In the genomic region with DNA sequence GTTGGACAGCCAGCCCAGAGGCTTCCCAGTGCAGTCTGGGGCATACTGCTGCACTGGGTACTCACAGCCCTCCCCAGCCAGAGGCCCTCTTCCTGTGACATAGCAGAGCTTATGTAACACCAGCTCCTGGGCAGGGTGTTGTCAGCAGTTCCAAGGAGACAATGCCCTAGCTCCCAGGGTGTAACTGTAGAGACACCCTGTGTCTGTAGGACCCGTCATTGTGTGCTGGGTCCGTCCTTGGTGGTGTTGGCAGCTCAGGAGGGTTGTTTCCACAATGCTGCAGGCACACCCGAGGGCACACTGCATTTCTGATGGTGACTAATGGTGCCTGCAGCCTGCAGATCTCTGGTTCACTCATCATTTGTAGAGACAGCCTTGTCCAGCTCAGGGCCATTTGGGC, we compare ENCODE assay signal across 8 mouse cellular contexts. TPM values are rescaled to one million over a fixed set of nuclear protein-coding genes. Genes with fewer than 3 reads are reported as not detected.
DNase-seq lines count a peak whose midpoint lies in the region; ATAC-seq lines count a peak whose summit lies in the region.
"Had no signal": no experiment of that assay in that cellular context is flagged by ENCODE, and none has a peak within 500 bp of the region (broad histone marks: within the 10 kb centered on the region; RNA-seq: fewer than 3 reads in every experiment).

No protein-coding gene starts in this region.

- 39% methylated on average over 3 of the region's 3 CpGs for WGBS in neural tube, embryonic 11.5 days
- WGBS in embryonic facial prominence, embryonic 10.5 days: 63% methylated on average over 3 of the region's 3 CpGs
- 21% methylated on average over 3 of the region's 3 CpGs for WGBS in neural tube, embryonic 15.5 days

- no peak overlapping the region for H3K4me2 ChIP-seq in neural tube, embryonic 11.5 days (ENCODE audit: low read depth)
- no peak overlapping the region for H3K4me2 ChIP-seq in neural tube, embryonic 15.5 days
- H3K4me2 ChIP-seq: lung, embryonic 14.5 days had no signal

- no peaks in the 10 kb centered on the region for H3K9me3 ChIP-seq in neural tube, embryonic 11.5 days (ENCODE audit: control insufficient read depth, low read length)
- no peaks in the 10 kb centered on the region for H3K9me3 ChIP-seq in embryonic facial prominence, embryonic 10.5 days
- H3K9me3 ChIP-seq in neural tube, embryonic 15.5 days (replicated peaks): no peaks in the 10 kb centered on the region

- ATAC-seq in neural tube, embryonic 11.5 days (ENCODE audit: insufficient read depth, low FRiP score, low TSS enrichment): no peak
- ATAC-seq in neural tube, embryonic 15.5 days (ENCODE audit: low FRiP score): no peak

- H3K4me3 ChIP-seq in neural tube, embryonic 11.5 days (ENCODE audit: low read depth, low read length): no peak overlapping the region
- H3K4me3 ChIP-seq in embryonic facial prominence, embryonic 10.5 days: no peak overlapping the region
- no peak overlapping the region for H3K4me3 ChIP-seq in neural tube, embryonic 15.5 days (replicated peaks)

- no peak overlapping the region for H3K9ac ChIP-seq in neural tube, embryonic 11.5 days (ENCODE audit: low read length)
- no peak overlapping the region for H3K9ac ChIP-seq in neural tube, embryonic 15.5 days (replicated peaks)
- H3K9ac ChIP-seq: lung, embryonic 14.5 days had no signal

- peaks cover 28% of the 10 kb centered on the region for H3K4me1 ChIP-seq in neural tube, embryonic 11.5 days (ENCODE audit: control insufficient read depth, insufficient read depth, low read length)
- H3K4me1 ChIP-seq in embryonic facial prominence, embryonic 10.5 days: peaks cover 66% of the 10 kb centered on the region
- peaks cover 65% of the 10 kb centered on the region for H3K4me1 ChIP-seq in neural tube, embryonic 15.5 days

- H3K36me3 ChIP-seq in neural tube, embryonic 11.5 days (ENCODE audit: control insufficient read depth, insufficient read depth, low read length): no peaks in the 10 kb centered on the region
- no peaks in the 10 kb centered on the region for H3K36me3 ChIP-seq in embryonic facial prominence, embryonic 10.5 days (replicated peaks)
- no peaks in the 10 kb centered on the region for H3K36me3 ChIP-seq in neural tube, embryonic 15.5 days

- H3K27me3 ChIP-seq in neural tube, embryonic 11.5 days (ENCODE audit: control insufficient read depth, insufficient read depth, low read length): no peaks in the 10 kb centered on the region
- H3K27me3 ChIP-seq in embryonic facial prominence, embryonic 10.5 days (replicated peaks; ENCODE audit: low read depth, poor library complexity, severe bottlenecking): peaks cover 2% of the 10 kb centered on the region; the same call in 1 of the 2 replicates
- no peaks in the 10 kb centered on the region for H3K27me3 ChIP-seq in neural tube, embryonic 15.5 days (replicated peaks)

- DNase-seq in neural tube, embryonic 11.5 days (ENCODE audit: low spot score): no peak
- DNase-seq in neural tube, embryonic 10.5 days (ENCODE audit: extremely low spot score, low spot score): no peak
- no peak for DNase-seq in embryonic facial prominence, embryonic 10.5 days (ENCODE audit: low spot score)
- DNase-seq in kidney, postnatal 25 days: peak; percentile 39 to 84
- DNase-seq in ovary, postnatal 36 days (ENCODE audit: low spot score): no peak
- no peak for DNase-seq in gastrocnemius, adult 18-20 months (ENCODE audit: low spot score)

- peak overlapping the region; percentile 75 for H3K27ac ChIP-seq in neural tube, embryonic 11.5 days (ENCODE audit: low read depth, low read length)
- peak overlapping the region; percentile 82 for H3K27ac ChIP-seq in embryonic facial prominence, embryonic 10.5 days (replicated peaks)
- H3K27ac ChIP-seq in neural tube, embryonic 15.5 days (replicated peaks): 0 out of 2 replicates have a peak overlapping the region, but pooled peaks have one; percentile 19

RNA-seq across cellular contexts. Expression of gene Tpra1, which starts 24.8 kb away (rescaled TPM):
- 44.8 and 48.8 TPM in 2 replicates for polyA plus RNA-seq in neural tube, embryonic 11.5 days (2014; fragmentation: Nextera tagmentation; extraction: Ambion mirVana)
- polyA plus RNA-seq in embryonic facial prominence, embryonic 10.5 days (2016; fragmentation: Nextera tagmentation; extraction: Ambion mirVana): 54.4 and 56.7 TPM in 2 replicates
- polyA plus RNA-seq in neural tube, embryonic 15.5 days (2015; fragmentation: Nextera tagmentation; extraction: Ambion mirVana): 88.1 and 91.7 TPM in 2 replicates
- 10 to 100 TPM; 17.9 to 27.9 TPM for total RNA-seq in gastrocnemius, adult 18-20 months (2021)

RNA-seq across cellular contexts. Expression of gene Mcm2, which starts 28.3 kb away (rescaled TPM):
- polyA plus RNA-seq in neural tube, embryonic 11.5 days (2014; fragmentation: Nextera tagmentation; extraction: Ambion mirVana): 194 and 219 TPM in 2 replicates
- 262 and 280 TPM in 2 replicates for polyA plus RNA-seq in embryonic facial prominence, embryonic 10.5 days (2016; fragmentation: Nextera tagmentation; extraction: Ambion mirVana)
- polyA plus RNA-seq in neural tube, embryonic 15.5 days (2015; fragmentation: Nextera tagmentation; extraction: Ambion mirVana): 20.5 and 52.5 TPM in 2 replicates
- total RNA-seq in gastrocnemius, adult 18-20 months (2021): 1 to 10 TPM; 6.1 to 6.4 TPM

RNA-seq across cellular contexts. Expression of gene Podxl2, which starts 52.0 kb away (rescaled TPM):
- polyA plus RNA-seq in neural tube, embryonic 11.5 days (2014; fragmentation: Nextera tagmentation; extraction: Ambion mirVana): 129 and 135 TPM in 2 replicates
- polyA plus RNA-seq in embryonic facial prominence, embryonic 10.5 days (2016; fragmentation: Nextera tagmentation; extraction: Ambion mirVana): 52.1 and 56.3 TPM in 2 replicates
- polyA plus RNA-seq in neural tube, embryonic 15.5 days (2015; fragmentation: Nextera tagmentation; extraction: Ambion mirVana): 504 and 640 TPM in 2 replicates
- 10 to 100 TPM; 63.1 to 63.5 TPM for total RNA-seq in gastrocnemius, adult 18-20 months (2021)

Comparison
In these comparisons a context has a peak if more than half of its experiments do, and no peak if none do; other contexts are left out.
1. DNase-seq: peak in kidney, postnatal 25 days (2 of 2); none in neural tube, embryonic 11.5 days (single experiment), neural tube, embryonic 10.5 days (single experiment), embryonic facial prominence, embryonic 10.5 days (single experiment), ovary, postnatal 36 days (single experiment) and gastrocnemius, adult 18-20 months (single experiment).
2. H3K27ac ChIP-seq: peak in every context shown above with its lines; median percentile 82 in embryonic facial prominence, embryonic 10.5 days; 75 in neural tube, embryonic 11.5 days; 19 in neural tube, embryonic 15.5 days.